Mouse (Mus musculus): ENCODE measurements around the gene Pnpla3. TPM values are rescaled to one million over a fixed set of nuclear protein-coding genes. Genes with fewer than 3 reads are reported as not detected.

Gene Pnpla3
- polyA plus RNA-seq, 1 experiment: not detected

- Histone ChIP-seq H3K9me3 (ENCODE audit: control insufficient read depth, low read length) (no peaks in the 10 kb centered on the region), H3K4me3 (replicated peaks) (no peak overlapping the region), H3K4me1 (ENCODE audit: control insufficient read depth) (peaks cover 71% of the 10 kb centered on the region), H3K36me3 (ENCODE audit: control insufficient read depth) (peaks cover 32% of the 10 kb centered on the region), H3K27me3 (ENCODE audit: control insufficient read depth) (no peaks in the 10 kb centered on the region; the same call in none of the 2 replicates)
- TF ChIP-seq GATA1 (IDR thresholded peaks at IDR 0.05; ENCODE audit: low read length): no peak
- TF ChIP-seq TAL1 (IDR thresholded peaks at IDR 0.05; ENCODE audit: low read length): no peak
Measured at GRCm38 (mm10) chr15:84234794-84235581, 67.4 kb downstream of the Pnpla3 start.

GRCm38 (mm10) chr15:84235646-84236045 is 68.0 kb downstream of the Pnpla3 start:
- Histone ChIP-seq H3K27me3 (ENCODE audit: control insufficient read depth) (no peaks in the 10 kb centered on the region; the same call in none of the 2 replicates), H3K4me3 (replicated peaks) (no peak overlapping the region), H3K36me3 (ENCODE audit: control insufficient read depth) (peaks cover 32% of the 10 kb centered on the region), H3K4me1 (ENCODE audit: control insufficient read depth) (peaks cover 64% of the 10 kb centered on the region), H3K9me3 (ENCODE audit: control insufficient read depth, low read length) (no peaks in the 10 kb centered on the region)
- TF ChIP-seq GATA1 (IDR thresholded peaks at IDR 0.05; ENCODE audit: low read length): no peak
- no peak for TF ChIP-seq TAL1 (IDR thresholded peaks at IDR 0.05; ENCODE audit: low read length)

Other genes with a start within 250 kb of the Pnpla3 start
- gene Efcab6, start 102.5 kb upstream of the Pnpla3 start, polyA plus RNA-seq (2012): not detected in 2 replicates
- not detected in 2 replicates for gene Sult4a1, start 62.1 kb upstream of the Pnpla3 start, polyA plus RNA-seq (2012)
- not detected in 2 replicates for gene Pnpla5, start 44.7 kb upstream of the Pnpla3 start, polyA plus RNA-seq (2012)
- gene Samm50, start 24.4 kb downstream of the Pnpla3 start, polyA plus RNA-seq (2012): 2.2 and 3.4 TPM in 2 replicates
- 6.3 and 6.8 TPM in 2 replicates for gene Parvb, start 64.2 kb downstream of the Pnpla3 start, polyA plus RNA-seq (2012)
- 0.26 and 0.42 TPM in 2 replicates for gene Parvg, start 156.2 kb downstream of the Pnpla3 start, polyA plus RNA-seq (2012)

Data from erythroblast, embryonic 14.5 days (primary cell).